Mouse (Mus musculus) common myeloid progenitor, adult 5-6 weeks (primary cell): ENCODE measurements around the gene Proser3. TPM values are rescaled to one million over a fixed set of nuclear protein-coding genes. Genes with fewer than 3 reads are reported as not detected.
"Not testable (repeated sequence)": the region's sequence is repeated elsewhere in the genome, so short reads cannot be mapped to it uniquely, and the experiment has no call there.

Experiments used
- ATAC-seq: replicated peaks from 2 replicates; pipeline ENCODE4 v1.8.0; 2016; ENCODE audit warnings: low read depth, mild to moderate bottlenecking, moderate TSS enrichment, inconsistent platforms; ENCODE audit not compliant: poor library complexity, severe bottlenecking
- total RNA-seq: library from RNA; stranded (forward); fragments of 200-1000, 187-1606 nt; gene quantifications from 2 replicates; pipeline ENCODE4 v1.2.3, GENCODE M21; 2017

The Proser3 gene
- total RNA-seq, 1 experiment from 2014 or later: 4.7 TPM

DNA sequence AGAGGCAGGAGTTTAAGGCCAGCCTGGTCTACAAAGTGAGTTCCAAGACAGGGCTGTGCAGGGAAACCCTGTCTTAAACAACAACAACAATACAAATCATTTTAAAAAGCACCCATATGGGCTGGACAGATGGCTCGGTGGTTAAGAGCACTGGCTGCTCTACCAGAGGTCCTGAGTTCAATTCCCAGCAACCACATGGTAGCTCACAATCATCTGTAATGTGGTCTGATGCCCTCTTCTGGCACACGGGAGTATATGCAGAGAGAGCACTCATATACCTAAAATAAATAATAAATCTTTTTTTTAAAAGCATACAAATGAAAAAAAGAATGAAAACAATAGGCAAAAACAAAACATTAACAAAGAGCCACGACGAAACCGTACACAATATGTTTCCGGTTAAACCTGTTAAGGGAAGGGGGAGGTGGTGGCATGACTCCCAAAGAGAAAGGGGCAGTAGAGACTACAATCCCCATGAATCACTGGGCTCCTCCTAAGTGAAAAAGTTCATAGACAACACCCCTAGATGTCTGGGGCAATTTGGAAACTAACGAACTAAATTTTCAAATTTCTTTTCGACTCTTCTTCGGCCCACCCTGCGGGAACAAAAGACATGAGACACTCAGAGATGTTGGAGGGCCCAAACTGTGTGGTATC lies 526 bp downstream of the Proser3 start:
- peak; percentile 64 for ATAC-seq

DNA sequence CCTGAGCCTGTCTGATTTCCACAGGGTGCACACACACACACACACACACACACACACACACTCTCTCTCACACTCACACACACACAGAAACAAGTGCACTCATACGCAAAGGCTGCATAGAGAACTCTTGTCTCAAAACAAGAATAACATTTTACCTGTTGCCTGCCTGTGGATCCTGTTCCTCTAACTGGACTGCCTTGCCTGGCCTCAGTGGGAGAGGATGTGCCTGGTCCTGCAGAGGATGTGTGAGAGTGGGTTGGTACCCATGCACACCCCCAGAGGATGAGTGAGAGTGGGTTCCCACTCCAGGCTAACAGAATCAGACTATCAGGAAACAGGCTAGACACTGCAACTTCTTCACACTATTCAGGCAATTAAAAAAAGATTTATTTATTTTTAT lies 1.5 kb downstream of the Proser3 start:
- ATAC-seq: no peak

DNA sequence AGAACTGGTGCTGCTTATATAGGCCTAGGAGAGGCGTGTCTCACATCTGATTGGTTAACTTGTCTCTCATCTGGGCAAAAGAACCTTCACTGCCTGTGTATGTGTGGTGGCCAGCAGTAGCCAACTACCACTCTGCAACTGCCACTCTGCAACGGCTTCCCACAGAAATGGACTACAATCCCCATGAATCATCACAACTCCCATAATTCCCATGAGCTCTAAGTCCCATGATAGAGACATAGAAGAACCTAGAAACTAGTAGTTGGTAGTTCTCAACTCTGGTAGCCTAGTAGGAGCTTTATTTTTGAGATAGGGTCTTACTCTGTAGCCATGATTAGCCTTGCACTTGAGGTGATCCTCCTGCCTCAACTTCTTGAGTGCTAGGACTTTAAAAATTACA lies 2.2 kb downstream of the Proser3 start:
- no peak for ATAC-seq

DNA sequence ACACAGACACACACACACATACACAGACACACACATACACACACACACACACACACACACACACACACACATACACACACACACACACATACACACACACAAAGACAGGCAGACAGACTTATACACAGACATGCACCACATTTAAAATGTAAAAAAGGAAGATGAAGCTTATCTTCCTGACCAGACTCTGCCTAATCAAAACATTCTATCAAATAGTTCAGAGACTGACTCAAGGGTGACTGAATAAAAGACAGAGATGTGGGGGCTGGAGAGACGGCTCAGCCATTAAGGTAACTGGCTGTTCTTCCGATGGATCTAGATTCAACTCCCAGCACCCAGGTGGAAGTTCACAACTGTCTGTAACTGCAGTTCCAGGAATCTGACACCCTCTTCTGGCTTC lies 7.8 kb downstream of the Proser3 start:
- no peak for ATAC-seq

DNA sequence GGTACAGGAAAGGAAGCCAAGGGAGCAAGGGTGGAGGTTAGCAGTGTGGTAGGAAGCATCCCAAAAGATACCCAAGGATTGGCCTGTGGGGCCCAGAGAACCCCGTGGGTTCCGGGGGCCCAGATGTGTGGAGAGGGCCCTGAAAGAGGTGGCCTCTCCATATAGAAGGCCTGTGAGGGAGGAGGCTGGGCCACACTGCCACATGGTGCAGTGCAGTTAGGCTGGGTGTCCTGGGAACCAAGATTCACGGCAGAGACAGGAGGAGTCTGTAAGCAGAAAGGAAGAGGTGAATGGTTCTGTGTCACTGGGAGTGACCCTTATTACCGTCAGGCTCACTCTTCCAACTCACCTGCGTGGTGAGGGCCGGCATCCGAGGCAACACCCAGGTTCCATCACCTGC lies 11.5 kb downstream of the Proser3 start:
- ATAC-seq: no peak

DNA sequence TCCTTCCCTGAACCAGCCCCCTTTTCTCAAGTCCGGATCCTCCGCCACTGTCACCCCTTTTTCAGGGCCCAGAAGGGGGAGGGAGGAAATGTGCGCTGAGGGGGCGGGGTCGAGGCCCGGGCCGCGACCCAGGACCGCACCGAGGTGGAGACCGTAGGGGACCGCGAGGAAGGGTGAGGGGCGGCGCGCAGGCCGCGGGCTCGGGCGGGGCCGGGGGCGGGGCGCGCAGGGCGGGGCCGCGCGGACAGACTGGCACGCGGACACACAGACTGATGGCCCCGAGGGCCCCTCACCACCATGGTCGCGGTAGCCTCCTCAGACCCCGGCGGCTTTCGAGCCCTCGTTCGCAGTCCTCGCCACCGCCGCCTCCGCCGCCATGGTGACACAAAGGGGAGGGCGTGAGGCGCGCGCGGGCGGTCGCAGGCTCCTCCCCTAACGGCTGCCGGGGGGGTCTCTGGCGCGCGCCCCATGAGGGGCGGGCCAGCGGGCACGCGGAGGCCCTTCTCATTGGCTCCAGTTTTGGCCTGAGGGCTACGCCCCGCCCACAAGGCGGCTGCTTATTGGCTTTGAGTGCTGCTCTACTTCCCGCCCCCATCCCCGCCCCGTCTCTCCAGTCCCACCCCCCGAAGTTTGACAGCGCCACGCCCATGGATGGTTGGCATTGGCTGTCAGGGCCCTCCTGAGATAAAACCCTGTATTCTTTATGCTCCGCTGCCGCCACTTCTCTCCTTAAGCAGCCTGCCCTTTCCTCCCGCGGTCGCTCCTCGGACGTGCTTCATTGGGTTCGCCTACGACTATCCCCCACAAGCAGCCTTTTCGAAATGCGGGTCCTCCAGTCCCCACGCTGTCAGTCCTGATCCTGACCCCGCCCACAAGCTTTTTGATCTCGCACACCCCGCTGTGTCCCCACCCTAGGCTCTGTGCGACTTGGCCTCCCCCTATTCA lies 17.2 kb downstream of the Proser3 start, which contains the start of gene Arhgap33:
Gene Arhgap33, minus strand, starts transcription at position 428 of the 945 bp plus-strand sequence.
- ATAC-seq: peak; percentile 90

DNA sequence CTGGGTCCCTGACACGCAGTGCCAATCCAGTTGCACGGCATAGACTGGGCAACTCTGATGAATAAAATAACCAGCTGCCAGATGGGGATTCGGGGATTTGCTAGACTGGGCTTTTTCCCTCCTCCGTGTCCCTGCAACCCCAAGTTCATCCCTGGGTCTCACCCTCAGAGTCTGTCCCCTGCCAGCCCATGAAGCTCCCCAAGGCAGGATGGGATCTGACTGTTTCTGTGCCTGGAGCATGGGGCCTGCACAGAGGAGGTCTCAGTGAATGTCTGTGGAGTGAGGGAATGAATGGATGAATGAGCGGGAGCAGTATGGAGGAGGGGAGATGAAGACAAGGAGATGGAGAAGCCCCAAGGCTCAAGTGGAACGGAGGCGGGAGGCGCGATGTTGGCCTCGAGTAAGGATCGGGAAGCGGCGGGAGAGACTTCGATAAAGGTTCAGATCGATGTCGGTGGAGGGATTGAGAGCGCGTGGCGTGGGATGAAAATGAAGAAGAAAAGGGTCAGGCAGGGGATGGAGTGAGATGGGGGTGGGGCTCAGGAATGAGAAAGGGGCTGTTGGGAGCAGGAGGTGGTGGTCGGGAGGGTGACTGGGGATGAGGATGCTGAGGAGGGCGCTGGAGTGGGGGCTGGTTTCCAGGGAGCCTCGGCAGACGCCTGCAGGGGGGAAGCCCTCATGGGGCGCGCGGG lies 18.0 kb downstream of the Proser3 start:
- ATAC-seq: no peak

DNA sequence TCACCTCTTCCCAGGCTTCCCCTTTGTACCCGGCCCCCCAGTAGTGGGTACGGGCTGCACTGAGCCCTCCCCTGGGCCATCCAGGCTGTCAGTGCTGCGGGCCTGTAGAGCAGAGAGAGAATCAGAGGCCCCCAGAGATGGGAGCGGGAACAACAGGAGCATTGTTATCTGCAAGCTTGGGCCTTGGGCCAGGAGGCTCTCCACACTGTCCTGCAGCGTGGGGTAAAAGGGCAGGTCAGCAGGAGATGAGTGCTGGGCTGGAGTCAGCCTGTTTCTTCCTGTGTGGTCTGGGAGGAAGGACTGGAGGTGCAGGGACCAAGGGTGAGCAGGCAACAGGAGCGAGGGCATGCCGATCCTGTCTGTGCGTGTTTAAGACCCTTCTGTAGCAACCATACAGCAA lies 19.2 kb downstream of the Proser3 start:
- no peak for ATAC-seq

DNA sequence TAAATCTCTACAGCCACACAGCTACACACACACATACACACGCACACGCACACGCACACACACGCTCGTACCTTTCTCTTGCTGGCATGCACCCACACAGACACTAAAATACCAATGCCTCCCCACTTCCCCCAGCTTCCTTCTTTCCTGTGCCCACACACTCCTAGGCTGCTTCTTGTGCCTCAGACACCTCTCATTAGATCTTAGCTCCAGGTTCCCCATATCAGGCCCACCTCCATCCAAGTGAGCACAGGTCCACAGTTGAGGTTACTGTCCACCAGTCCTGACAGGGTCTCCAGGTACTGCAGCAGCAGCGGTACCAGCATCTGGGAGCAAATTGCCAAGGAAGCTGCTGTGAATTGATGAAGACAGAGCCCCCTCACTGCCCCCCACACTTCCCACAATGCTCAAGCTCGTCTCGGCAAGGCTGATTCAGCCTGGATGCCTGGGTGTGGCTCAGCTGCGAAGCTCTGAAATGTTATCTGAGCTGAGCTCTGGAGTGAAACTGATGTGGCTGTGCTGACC lies 20.7 kb downstream of the Proser3 start:
- no peak for ATAC-seq

DNA sequence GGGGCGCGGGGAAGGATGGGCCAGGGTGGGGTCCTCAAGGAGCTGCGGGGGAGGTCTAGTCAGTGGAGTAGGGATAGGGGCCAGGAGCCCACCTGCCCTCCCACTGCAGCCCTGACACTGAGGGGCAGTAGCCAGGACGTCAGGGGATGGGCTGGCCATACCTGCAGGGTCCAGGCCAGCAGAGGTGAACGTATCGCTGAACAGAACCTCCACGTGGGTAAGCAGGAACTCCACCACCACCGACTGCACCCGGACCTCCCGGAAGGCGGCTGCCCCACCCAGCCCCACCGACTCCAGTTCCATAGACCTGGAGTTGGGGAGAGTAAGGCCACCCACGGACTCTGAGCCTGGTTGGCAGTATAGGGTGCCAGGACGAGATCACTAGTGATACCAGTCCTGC lies 25.1 kb downstream of the Proser3 start:
- no peak for ATAC-seq

DNA sequence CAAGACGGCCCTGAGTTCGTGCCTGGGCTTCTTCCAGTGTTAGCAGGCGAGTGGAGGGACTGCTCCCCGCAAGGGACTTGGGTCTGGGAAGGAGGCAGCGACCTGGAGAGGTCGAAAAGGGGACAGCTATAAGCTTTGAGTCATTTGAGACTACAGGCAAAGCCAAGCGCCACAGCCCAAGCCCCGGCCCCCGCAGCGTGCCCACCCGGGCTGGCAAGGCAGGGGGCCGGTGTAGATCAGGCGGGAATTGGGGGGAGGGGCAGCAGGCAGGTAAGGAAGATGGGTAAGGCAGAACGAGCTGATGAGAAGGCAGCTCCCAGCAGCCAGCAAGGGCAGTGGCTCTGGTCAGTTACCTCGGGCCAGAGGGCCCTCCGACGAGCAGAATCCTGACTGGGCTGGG lies 25.7 kb downstream of the Proser3 start:
- ATAC-seq: no peak

DNA sequence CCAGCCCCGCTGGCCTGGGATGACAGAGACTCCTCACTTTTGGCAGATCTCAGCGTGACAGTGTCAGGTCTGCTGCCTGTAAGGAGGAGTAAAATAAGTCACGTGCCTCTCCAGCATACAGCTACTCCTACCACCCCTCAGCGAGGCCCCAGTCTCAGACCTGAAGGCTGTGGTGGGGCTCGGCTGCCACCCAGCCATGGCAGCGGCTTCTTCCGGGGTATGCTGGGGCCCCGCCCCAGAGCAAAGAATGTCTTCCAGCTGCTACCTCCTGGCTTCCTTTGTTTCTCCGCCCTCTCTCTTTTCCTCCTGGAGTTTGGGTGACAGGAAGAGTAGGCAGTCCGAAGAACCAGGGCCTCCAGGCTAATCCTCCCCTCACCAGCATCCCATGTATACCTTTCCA lies 26.1 kb downstream of the Proser3 start:
- ATAC-seq: no peak

DNA sequence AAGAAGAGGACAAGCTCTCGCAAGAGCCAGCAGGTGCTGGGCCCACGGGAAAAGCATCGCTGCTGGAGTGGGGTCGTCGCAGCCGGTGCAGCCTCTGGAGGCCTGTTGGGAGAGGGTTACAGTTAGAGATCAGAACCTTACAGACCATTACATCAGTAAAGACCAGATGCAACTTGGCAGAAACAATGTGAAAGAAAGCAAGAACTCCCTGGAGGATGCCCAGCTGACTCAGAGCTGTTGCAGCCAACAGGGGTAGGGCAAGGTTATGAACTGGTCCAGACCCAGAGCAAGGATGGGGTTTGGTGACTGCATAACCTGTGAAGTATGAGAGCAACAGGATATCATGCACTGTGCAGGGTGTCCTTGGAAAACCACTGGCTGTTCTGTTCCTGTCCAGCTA lies 27.6 kb downstream of the Proser3 start:
- no peak for ATAC-seq

DNA sequence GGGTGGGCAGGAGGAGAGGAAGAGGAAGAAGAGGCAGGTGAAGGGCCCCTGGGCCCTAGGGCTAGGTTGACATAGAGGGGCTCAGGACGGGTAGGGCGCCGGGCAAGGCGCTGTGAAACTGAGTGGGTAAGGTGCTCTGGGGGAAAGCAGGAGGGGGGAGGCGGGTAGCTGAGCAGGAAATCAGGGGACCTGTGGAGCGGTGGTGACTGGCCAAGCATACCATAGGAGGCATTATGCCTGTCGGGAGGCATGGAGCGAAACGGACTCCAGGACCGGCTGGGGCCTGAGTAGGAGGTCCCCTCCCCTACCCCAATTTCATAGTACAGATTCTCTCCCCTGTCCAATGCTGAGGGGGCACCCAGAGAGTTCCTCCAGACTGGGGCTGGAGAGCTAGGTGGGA lies 29.2 kb downstream of the Proser3 start:
- no peak for ATAC-seq

DNA sequence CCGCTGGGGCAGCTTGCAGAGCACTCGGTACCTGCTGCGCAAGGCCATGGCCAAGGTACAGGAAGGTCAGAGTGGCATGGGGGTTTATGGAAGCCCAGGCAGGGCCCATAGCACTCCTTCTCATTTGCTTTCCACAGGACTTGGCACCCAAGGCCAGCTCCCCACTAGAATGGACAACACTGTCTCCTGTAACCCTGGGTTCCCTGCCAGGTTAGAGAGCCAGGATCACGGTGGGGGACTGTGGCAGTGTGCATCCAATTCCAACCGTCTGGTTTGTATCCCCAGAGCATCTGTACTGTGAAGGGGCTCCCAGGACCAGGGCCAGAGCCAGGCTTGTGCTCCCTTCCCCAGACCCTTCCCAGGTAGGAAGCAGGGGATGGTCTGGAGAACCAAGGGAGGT lies 31.2 kb downstream of the Proser3 start:
- no peak for ATAC-seq

DNA sequence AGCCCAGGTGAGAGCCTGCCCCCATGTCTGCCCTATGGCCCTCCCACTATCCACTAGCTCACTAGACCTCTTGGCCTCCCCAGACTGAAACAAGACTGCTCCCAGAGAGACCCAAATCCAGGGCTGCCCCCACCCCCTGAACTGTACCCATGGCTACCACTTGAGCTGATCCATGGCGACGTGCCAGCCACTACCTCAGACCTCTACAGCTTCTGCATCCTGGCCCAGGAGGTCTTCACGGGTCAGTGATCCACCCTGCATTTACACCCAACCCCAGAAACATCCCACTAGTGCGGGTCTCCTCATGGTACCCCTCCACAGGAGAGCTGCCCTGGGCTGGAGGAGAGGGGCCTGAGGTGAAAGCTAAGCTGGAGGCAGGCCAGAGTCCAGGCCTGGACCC lies 31.7 kb downstream of the Proser3 start:
- no peak for ATAC-seq

DNA sequence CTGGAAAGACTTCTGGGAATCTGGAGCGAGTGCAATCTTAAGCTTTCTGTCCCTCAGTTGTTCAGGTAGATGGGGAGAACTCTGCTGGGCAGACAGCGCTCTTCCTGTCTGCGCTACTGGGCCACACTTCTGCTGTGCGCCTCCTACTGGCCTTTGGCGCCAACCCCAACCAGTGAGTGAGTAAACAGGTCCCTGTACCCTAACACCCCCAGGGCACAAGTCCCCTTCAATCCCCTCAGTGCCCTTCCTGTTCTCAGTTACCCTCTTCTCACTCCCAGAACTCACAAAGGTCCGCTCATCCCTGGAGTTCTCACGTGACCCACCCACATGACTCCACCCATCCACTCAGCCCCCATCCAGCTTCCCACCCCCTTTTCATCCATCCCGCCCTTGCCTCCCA lies 33.8 kb downstream of the Proser3 start:
- ATAC-seq: no peak

DNA sequence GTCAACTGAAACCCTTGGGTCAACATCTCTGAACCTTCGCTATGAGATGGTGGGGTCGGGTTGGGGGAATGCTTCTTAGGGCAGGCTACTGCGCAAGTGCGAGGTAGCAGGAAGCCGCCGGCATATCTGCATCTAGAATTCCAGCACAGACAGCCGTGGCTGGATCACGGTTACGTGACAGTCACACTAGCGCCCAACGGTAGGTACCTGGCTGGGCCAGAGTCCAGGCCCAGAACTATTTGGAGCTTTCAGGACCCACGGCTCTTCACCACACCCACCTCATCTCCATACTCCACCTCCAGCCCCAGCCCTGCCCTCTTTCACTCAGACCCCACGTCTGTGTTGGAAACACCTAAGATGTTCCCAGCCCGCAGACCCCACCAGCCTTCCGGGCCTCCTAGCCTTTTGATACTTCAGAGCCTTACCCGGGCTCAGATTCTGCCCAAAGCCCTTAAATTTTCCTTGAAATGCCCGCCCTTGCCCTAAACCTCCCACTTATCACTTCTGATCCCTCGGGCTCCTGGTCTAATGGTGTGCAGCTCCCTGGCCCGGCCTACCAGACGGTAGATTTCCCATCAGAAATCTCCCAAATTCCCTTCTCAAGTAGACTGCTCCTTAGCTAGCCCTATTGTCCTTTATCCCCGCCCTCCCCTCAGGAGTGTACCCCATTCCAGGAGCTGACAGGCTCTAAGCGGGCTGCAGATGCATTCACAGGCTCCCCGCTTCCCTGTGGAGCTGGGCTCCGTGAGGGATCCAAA lies 36.9 kb downstream of the Proser3 start:
- no peak for ATAC-seq

DNA sequence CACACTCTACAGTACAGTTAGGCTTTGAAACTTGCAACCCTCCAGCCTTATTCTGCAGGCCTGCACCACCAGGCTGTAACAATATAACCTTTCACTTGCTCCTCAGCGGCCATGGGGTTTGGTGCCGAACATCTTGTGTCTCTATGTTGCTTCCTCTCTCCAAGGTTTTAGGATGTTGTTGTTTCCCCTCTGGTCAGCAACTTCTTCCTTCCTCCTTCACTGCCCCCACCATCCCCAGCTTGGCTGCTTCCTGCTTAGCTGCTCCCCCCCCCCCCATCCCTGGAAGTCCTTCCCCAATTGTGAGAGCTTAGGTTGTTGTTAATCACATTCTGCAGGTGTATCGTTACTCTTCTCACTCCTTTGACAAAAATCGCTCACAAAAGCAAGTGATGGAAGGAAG lies 44.0 kb downstream of the Proser3 start:
- no peak for ATAC-seq

DNA sequence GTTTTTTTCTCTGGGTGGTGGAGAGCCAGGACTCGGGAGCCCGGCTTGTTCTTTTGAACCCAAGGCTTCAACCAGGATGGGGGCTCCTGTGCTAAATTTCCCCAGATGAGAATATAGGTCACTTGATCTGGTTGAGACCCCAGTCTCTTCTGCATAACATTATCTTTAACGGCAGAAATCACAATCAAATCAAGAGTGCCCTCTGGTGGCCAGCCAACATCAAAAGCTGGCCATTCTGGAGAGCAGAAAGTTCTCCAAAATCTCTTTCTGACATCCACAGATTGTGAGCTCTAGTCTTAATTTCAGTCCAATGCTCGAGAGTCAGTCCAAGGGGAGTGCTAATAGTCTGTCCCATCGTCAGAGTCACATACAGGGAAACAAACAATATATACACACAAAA lies 50.9 kb downstream of the Proser3 start:
- not testable (repeated sequence) for ATAC-seq
